Mouse (Mus musculus) stomach, postnatal 0 days (tissue): ENCODE results near the gene Crisp1. TPM values are rescaled to one million over a fixed set of nuclear protein-coding genes. Genes with fewer than 3 reads are reported as not detected.

Experiments used
- ATAC-seq: fragments of 200-750 bp; cut with Nextera tagmentation; 2 replicates; pipeline ENCODE4 v1.8.0; 2017; ENCODE audit not compliant: low FRiP score, low TSS enrichment
- DNase-seq: peaks from one replicate; pipeline ENCODE4 v3.0.0-alpha.2; 2016; ENCODE audit warnings: low spot score
- H3K27ac ChIP-seq: fragments of 300-500 bp; sonication (generic); replicated peaks from 2 replicates; pipeline ENCODE4 v1.5.1; 2014; ENCODE audit warnings: mild to moderate bottlenecking, control low read depth
- H3K27me3 ChIP-seq: fragments of 300-500 bp; sonication (generic); 2 replicates; pipeline ENCODE4 v1.6.1; 2014; ENCODE audit warnings: low read length; ENCODE audit not compliant: control insufficient read depth, insufficient read depth
- H3K36me3 ChIP-seq: fragments of 300-500 bp; sonication (generic); 2 replicates; pipeline ENCODE4 v1.6.1; 2014; ENCODE audit warnings: low read length, mixed read lengths; ENCODE audit not compliant: control insufficient read depth, insufficient read depth
- H3K4me1 ChIP-seq: fragments of 300-500 bp; sonication (generic); replicated peaks from 2 replicates; pipeline ENCODE4 v1.6.1; 2014; ENCODE audit warnings: antibody characterized with exemption; ENCODE audit not compliant: control insufficient read depth, insufficient read depth
- H3K4me2 ChIP-seq: fragments of 300-500 bp; sonication (generic); replicated peaks from 2 replicates; pipeline ENCODE4 v1.6.1; 2014; ENCODE audit warnings: low read depth, mild to moderate bottlenecking, control low read depth, moderate library complexity
- H3K4me3 ChIP-seq: fragments of 300-500 bp; sonication (generic); 2 replicates; pipeline ENCODE4 v1.5.1; 2014; ENCODE audit warnings: low read depth, low read length, control low read depth
- H3K9ac ChIP-seq: fragments of 300-500 bp; sonication (generic); 2 replicates; pipeline ENCODE4 v1.6.1; 2014; ENCODE audit warnings: mild to moderate bottlenecking, low read length, control low read depth, mixed read lengths
- H3K9me3 ChIP-seq: fragments of 300-500 bp; sonication (generic); 2 replicates; pipeline ENCODE4 v1.6.1; 2016; ENCODE audit warnings: low read length; ENCODE audit not compliant: control insufficient read depth
- CTCF ChIP-seq: IDR thresholded peaks from 2 replicates; pipeline ENCODE4 v1.5.1; 2016; ENCODE audit warnings: antibody characterized with exemption, low read depth, mild to moderate bottlenecking, moderate library complexity
- EP300 ChIP-seq: optimal IDR thresholded peaks from 2 replicates; pipeline ENCODE3; 2016; ENCODE audit warnings: antibody characterized with exemption
- WGBS: fragments of 180-500 bp; shearing (Covaris S2); extraction: QIAGEN DNeasy Blood & Tissue Kit; methylation state at CpG from one replicate; pipeline ENCODE4 v1.1.7; 2014; 5-methylcytosine and 5-hydroxymethylcytosine counted together
- polyA plus RNA-seq: library from polyadenylated mRNA; unstranded; fragments of >200 nt; fragmentation: Nextera tagmentation; extraction: Ambion mirVana; gene quantifications from 2 replicates; pipeline ENCODE4 v1.2.1, GENCODE M21; 2015

Gene Crisp1
- polyA plus RNA-seq, result 33.8 and 34.3 TPM in 2 replicates

- Histone ChIP-seq H3K9ac (no peak within 1 kb of the TSS), H3K4me2 (no peak within 1 kb of the TSS), H3K27ac (no peak within 1 kb of the TSS), H3K4me3 (no peak within 1 kb of the TSS), H3K4me1 (no peaks in the 10 kb centered on the region), H3K27me3 (no peaks in the 10 kb centered on the region), H3K9me3 (no peaks in the 10 kb centered on the region), H3K36me3 (no peaks in the 10 kb centered on the region)
- WGBS, result 67% methylated on average over 2 of the region's 2 CpGs
- DNase-seq (no peak), ATAC-seq (no peak)
- TF ChIP-seq EP300 (no peak), CTCF (no peak)
Measured at GRCm38 (mm10) chr17:40319062-40319461, at the start of gene Crisp1. Gene Crisp1 (minus strand): TSS chr17:40319207.

GRCm38 (mm10) chr17:40342497-40343009 is 23.5 kb upstream of the Crisp1 start:
- no peak for ATAC-seq
- no peaks in the 10 kb centered on the region for H3K9me3 ChIP-seq
- no peak overlapping the region for H3K4me2 ChIP-seq
- no peak overlapping the region for H3K9ac ChIP-seq
- no peak for TF ChIP-seq CTCF
- no peaks in the 10 kb centered on the region for H3K4me1 ChIP-seq
- no peaks in the 10 kb centered on the region for H3K36me3 ChIP-seq
- no peak overlapping the region for H3K27ac ChIP-seq
- H3K4me3 ChIP-seq, result no peak overlapping the region
- WGBS, result 77% methylated on average over 3 of the region's 3 CpGs
- no peak for DNase-seq
- no peaks in the 10 kb centered on the region for H3K27me3 ChIP-seq

- TF ChIP-seq CTCF (peak; percentile 54), EP300 (no peak)
- DNase-seq (no peak), ATAC-seq (no peak)
- 70% methylated on average over 2 of the region's 2 CpGs for whole genome bisulfite sequencing
- Histone ChIP-seq H3K27ac (no peak overlapping the region), H3K9ac (no peak overlapping the region), H3K4me2 (no peak overlapping the region), H3K9me3 (no peaks in the 10 kb centered on the region), H3K36me3 (no peaks in the 10 kb centered on the region), H3K4me3 (no peak overlapping the region), H3K4me1 (no peaks in the 10 kb centered on the region), H3K27me3 (no peaks in the 10 kb centered on the region)
Measured at GRCm38 (mm10) chr17:40285435-40285834, 33.6 kb downstream of the Crisp1 start.

GRCm38 (mm10) chr17:40275519-40275918 is 43.5 kb downstream of the Crisp1 start:
- 62% methylated on average over 1 of the region's 1 CpGs for WGBS
- DNase-seq (no peak), ATAC-seq (no peak)
- H3K9ac ChIP-seq, result no peak overlapping the region
- H3K4me3 ChIP-seq, result no peak overlapping the region
- no peaks in the 10 kb centered on the region for H3K27me3 ChIP-seq
- H3K36me3 ChIP-seq, result no peaks in the 10 kb centered on the region
- no peak for TF ChIP-seq EP300
- no peak for TF ChIP-seq CTCF
- no peak overlapping the region for H3K27ac ChIP-seq
- no peaks in the 10 kb centered on the region for H3K4me1 ChIP-seq
- no peak overlapping the region for H3K4me2 ChIP-seq
- H3K9me3 ChIP-seq, result no peaks in the 10 kb centered on the region

GRCm38 (mm10) chr17:40274906-40275470 is 44.0 kb downstream of the Crisp1 start:
- no peaks in the 10 kb centered on the region for H3K9me3 ChIP-seq
- H3K9ac ChIP-seq, result no peak overlapping the region
- no peak overlapping the region for H3K27ac ChIP-seq
- 59% methylated on average over 1 of the region's 1 CpGs for WGBS
- ATAC-seq (no peak), DNase-seq (no peak)
- no peaks in the 10 kb centered on the region for H3K4me1 ChIP-seq
- H3K27me3 ChIP-seq, result no peaks in the 10 kb centered on the region
- no peak for TF ChIP-seq CTCF
- no peak for TF ChIP-seq EP300
- H3K4me2 ChIP-seq, result no peak overlapping the region
- no peaks in the 10 kb centered on the region for H3K36me3 ChIP-seq
- no peak overlapping the region for H3K4me3 ChIP-seq

DNA sequence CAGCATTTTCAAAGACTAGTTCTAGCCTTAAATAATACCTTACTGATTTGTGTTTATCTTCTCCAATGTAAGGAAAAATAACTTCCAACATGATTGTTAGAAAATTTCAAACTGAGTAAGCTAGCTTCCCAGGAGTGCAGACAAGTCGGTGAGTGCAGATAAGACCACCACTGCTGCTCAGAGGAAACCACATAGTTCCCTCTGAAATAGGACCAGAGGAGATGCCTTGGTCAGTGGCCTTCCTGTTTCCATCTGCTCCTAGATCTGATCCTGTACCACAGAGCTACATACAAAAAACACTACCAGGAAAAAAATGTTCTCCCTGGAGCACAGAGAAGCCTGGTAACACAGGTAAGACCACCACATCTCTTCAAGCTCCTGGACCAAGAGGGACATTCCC is 66.5 kb downstream of the Crisp1 start:
- no peaks in the 10 kb centered on the region for H3K36me3 ChIP-seq
- no peaks in the 10 kb centered on the region for H3K4me1 ChIP-seq
- no peak for DNase-seq
- H3K9ac ChIP-seq, result no peak overlapping the region
- H3K4me2 ChIP-seq, result no peak overlapping the region
- WGBS, result 72% methylated on average over 1 of the region's 1 CpGs
- no peak overlapping the region for H3K27ac ChIP-seq
- no peak overlapping the region for H3K4me3 ChIP-seq
- H3K9me3 ChIP-seq, result no peaks in the 10 kb centered on the region
- TF ChIP-seq EP300 (no peak), CTCF (no peak)
- H3K27me3 ChIP-seq, result no peaks in the 10 kb centered on the region
- ATAC-seq, result no peak

Other genes starting within 250 kb of the Crisp1 start
- gene AC192777.2, start 223.8 kb downstream of the Crisp1 start, polyA plus RNA-seq, result not detected in 2 replicates
- gene Pgk2, start 110.6 kb downstream of the Crisp1 start, polyA plus RNA-seq, result not detected in 2 replicates
- gene Crisp3, start 76.9 kb downstream of the Crisp1 start, polyA plus RNA-seq, result 0.08 TPM in 1 of 2 replicates, not detected in the other
- gene Esp8, start 200.8 kb upstream of the Crisp1 start, polyA plus RNA-seq, result 0.22 TPM in 1 of 2 replicates, not detected in the other
- not detected in 2 replicates for gene Esp6, start 242.3 kb upstream of the Crisp1 start, polyA plus RNA-seq